Mouse (Mus musculus) MEL (cell line): Measurements from ENCODE around the gene Catsperg1. TPM values are rescaled to one million over a fixed set of nuclear protein-coding genes. Genes with fewer than 3 reads are reported as not detected.

Experiments
- polyA plus RNA-seq, 2 experiments: library from polyadenylated mRNA; stranded (reverse) in 1 of 2; unstranded in 1 of 2; fragments of >175 nt in 1 of 2; fragments of >200 nt in 1 of 2; gene quantifications; 2 replicates each; pipeline versions ENCODE4 v1.2.1 to v1.2.4; 2012; ENCODE audit warnings: low replicate concordance in 2 of 2, low read depth in 1 of 2; ENCODE audit not compliant: insufficient read length in 2 of 2, insufficient read depth in 1 of 2, missing spikeins in 1 of 2
- total RNA-seq: library from RNA; depleted of rRNA; stranded (reverse); fragments of 300-350 nt; gene quantifications from 2 replicates; pipeline ENCODE4 v1.2.3, GENCODE M21; 2012; rRNA removed

Catsperg1 gene
- total and polyA plus RNA-seq, 3 experiments, result 0.23 to 0.31 TPM; not detected in 1

Other genes starting within 250 kb of the Catsperg1 start
- gene Eif3k, start 232.2 kb downstream of the Catsperg1 start, total RNA-seq, result 525 and 545 TPM in 2 replicates
- 100 to 1,000 TPM in 1 of 2 experiments, not detected in 1; 671 TPM for gene Eif3k, start 232.2 kb downstream of the Catsperg1 start, polyA plus RNA-seq
- 17.3 and 19.3 TPM in 2 replicates for gene Map4k1, start 232.0 kb downstream of the Catsperg1 start, total RNA-seq
- gene Map4k1, start 232.0 kb downstream of the Catsperg1 start, polyA plus RNA-seq, result 10 to 100 TPM in 1 of 2 experiments, not detected in 1; 50.8 TPM
- 0.16 and 0.27 TPM in 2 replicates for gene Ryr1, start 88.9 kb downstream of the Catsperg1 start, total RNA-seq
- gene Ryr1, start 88.9 kb downstream of the Catsperg1 start, polyA plus RNA-seq, result under 1 TPM in 1 of 2 experiments, not detected in 1; 0.54 TPM
- gene Rasgrp4, start 79.2 kb downstream of the Catsperg1 start, total RNA-seq, result 0.46 and 0.56 TPM in 2 replicates
- 1 to 10 TPM in 1 of 2 experiments, not detected in 1; 1.9 TPM for gene Rasgrp4, start 79.2 kb downstream of the Catsperg1 start, polyA plus RNA-seq
- 11.2 and 14.3 TPM in 2 replicates for gene Fam98c, start 57.8 kb downstream of the Catsperg1 start, total RNA-seq
- gene Fam98c, start 57.8 kb downstream of the Catsperg1 start, polyA plus RNA-seq, result 10 to 100 TPM in 1 of 2 experiments, not detected in 1; 32.0 TPM
- gene Ggn, start 43.8 kb downstream of the Catsperg1 start, total RNA-seq, result 0.07 and 0.19 TPM in 2 replicates
- 1 to 10 TPM in 1 of 2 experiments, not detected in 1; 1.0 TPM for gene Ggn, start 43.8 kb downstream of the Catsperg1 start, polyA plus RNA-seq
- 0.42 and 0.62 TPM in 2 replicates for gene Spred3, start 43.6 kb downstream of the Catsperg1 start, total RNA-seq
- 1 to 10 TPM in 1 of 2 experiments, not detected in 1; 3.9 TPM for gene Spred3, start 43.6 kb downstream of the Catsperg1 start, polyA plus RNA-seq
- 159 and 169 TPM in 2 replicates for gene Psmd8, start 33.3 kb downstream of the Catsperg1 start, total RNA-seq
- gene Psmd8, start 33.3 kb downstream of the Catsperg1 start, polyA plus RNA-seq, result 100 to 1,000 TPM in 1 of 2 experiments, not detected in 1; 196 TPM
- 1.4 and 2.0 TPM in 2 replicates for gene Kcnk6, start 18.5 kb upstream of the Catsperg1 start, total RNA-seq
- gene Kcnk6, start 18.5 kb upstream of the Catsperg1 start, polyA plus RNA-seq, result 1 to 10 TPM in 1 of 2 experiments, not detected in 1; 5.2 TPM
- gene Yif1b, start 24.3 kb upstream of the Catsperg1 start, total RNA-seq, result 88.6 and 94.8 TPM in 2 replicates
- gene Yif1b, start 24.3 kb upstream of the Catsperg1 start, polyA plus RNA-seq, result 100 to 1,000 TPM in 1 of 2 experiments, not detected in 1; 143 TPM
- 3.8 and 5.4 TPM in 2 replicates for gene 2200002D01Rik, start 34.4 kb upstream of the Catsperg1 start, total RNA-seq
- under 1 TPM in 1 of 2 experiments, not detected in 1; 0.85 TPM for gene 2200002D01Rik, start 34.4 kb upstream of the Catsperg1 start, polyA plus RNA-seq
- 71.9 and 78.1 TPM in 2 replicates for gene Spint2, start 67.9 kb upstream of the Catsperg1 start, total RNA-seq
- gene Spint2, start 67.9 kb upstream of the Catsperg1 start, polyA plus RNA-seq, result 100 to 1,000 TPM in 1 of 2 experiments, not detected in 1; 131 TPM
- gene Ppp1r14a, start 75.3 kb upstream of the Catsperg1 start, total RNA-seq, result 3.8 and 3.9 TPM in 2 replicates
- gene Ppp1r14a, start 75.3 kb upstream of the Catsperg1 start, polyA plus RNA-seq, result 1 to 10 TPM in 1 of 2 experiments, not detected in 1; 7.1 TPM
- 8.4 and 10.2 TPM in 2 replicates for gene Dpf1, start 89.9 kb upstream of the Catsperg1 start, total RNA-seq
- 10 to 100 TPM in 1 of 2 experiments, not detected in 1; 17.3 TPM for gene Dpf1, start 89.9 kb upstream of the Catsperg1 start, polyA plus RNA-seq